In the genomic region with DNA sequence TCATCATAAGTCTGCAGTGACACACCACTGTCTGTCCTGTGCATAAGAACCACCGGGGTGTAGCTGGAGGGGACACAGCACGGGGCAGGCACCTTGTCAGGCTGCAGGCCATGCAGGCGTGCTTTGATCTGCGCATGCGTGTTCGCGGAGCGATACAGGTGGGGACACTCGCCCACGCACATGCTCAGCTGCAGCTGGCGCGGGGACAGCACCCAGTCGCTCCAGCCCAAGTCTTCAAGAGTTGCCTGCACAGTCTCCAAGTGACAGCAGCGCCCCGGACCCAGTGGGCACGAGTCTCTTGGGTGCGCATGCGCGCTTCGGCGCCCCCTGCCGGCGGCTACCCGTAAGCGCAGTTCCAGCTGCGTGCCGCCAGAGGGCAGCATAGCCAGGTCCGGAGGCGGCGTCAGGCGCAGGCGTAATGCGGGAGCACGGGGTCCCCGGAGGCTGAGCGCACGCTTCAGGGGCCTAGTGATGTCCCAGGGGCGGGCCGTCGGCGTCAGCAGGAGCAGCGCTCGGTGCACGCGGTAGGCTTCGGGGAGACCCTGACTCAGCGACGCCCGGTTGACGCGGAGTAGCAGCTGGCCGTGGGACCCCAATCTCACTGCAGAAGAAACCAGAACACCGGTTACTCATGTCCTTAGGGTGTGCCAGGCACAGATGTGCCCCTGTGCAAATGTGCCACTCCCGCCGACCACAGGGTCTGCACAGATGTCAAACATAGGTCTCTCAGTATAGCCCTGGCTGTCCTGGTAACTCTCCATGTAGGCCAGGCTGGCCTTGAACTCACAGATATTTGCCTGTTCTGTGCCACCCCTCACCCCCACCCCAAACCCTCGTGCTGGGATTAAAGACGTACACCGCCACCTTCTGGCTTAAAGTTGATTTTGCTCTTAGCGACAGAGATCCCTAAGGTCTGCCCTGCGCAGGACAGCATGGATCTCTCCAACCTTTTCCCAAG, we compare ENCODE assay signal across 8 mouse cellular contexts. TPM values are rescaled to one million over a fixed set of nuclear protein-coding genes. Genes with fewer than 3 reads are reported as not detected.
DNase-seq lines count a peak whose midpoint lies in the region; ATAC-seq and TF ChIP-seq lines count a peak whose summit lies in the region.

No protein-coding gene starts in this region.

- H3K9me3 ChIP-seq in hindbrain, embryonic 16.5 days (ENCODE audit: control insufficient read depth, low read length) = no peaks in the 10 kb centered on the region

- peaks cover 18% of the 10 kb centered on the region for H3K4me1 ChIP-seq in hindbrain, embryonic 16.5 days (ENCODE audit: control insufficient read depth, insufficient read depth, low read depth, low read length)

- peak; percentile 92 for ATAC-seq in hindbrain, embryonic 16.5 days

- peak overlapping the region; percentile 68 for H3K27ac ChIP-seq in hindbrain, embryonic 16.5 days (ENCODE audit: low read depth, low read length)
- peak overlapping the region; percentile 87 for H3K27ac ChIP-seq in left cerebral cortex, adult 2 months
- H3K27ac ChIP-seq in macrophage = peak overlapping the region; percentile 97

- no peaks in the 10 kb centered on the region for H3K36me3 ChIP-seq in hindbrain, embryonic 16.5 days (ENCODE audit: control insufficient read depth, insufficient read depth, low read length)
- no peaks in the 10 kb centered on the region for H3K36me3 ChIP-seq in macrophage (ENCODE audit: inconsistent target)

- peak; percentile 94 for DNase-seq in WW6 (ENCODE audit: low read depth, low spot score)
- DNase-seq in cerebellum, postnatal 4 days (ENCODE audit: low spot score in 2 of 2) = peak; percentile 79 to 92
- DNase-seq in gastrocnemius, adult 18-20 months (ENCODE audit: low spot score) = peak; percentile 85
- peak; percentile 94 to 96 for DNase-seq in left cerebral cortex, adult 2 months (ENCODE audit: extremely low spot score in 1 of 2, low spot score in 2 of 2)
- peak; percentile 85 for DNase-seq in retina, postnatal 7 days (ENCODE audit: low read depth, low spot score)
- DNase-seq in urinary bladder, adult 18-20 months (ENCODE audit: low spot score in 2 of 2) = peak; percentile 76 to 89

- TF ChIP-seq CTCF in left cerebral cortex, adult 2 months (IDR thresholded peaks at IDR 0.05) = peak; percentile 10

- H3K4me2 ChIP-seq in hindbrain, embryonic 16.5 days (ENCODE audit: low read length) = peak overlapping the region; percentile 82

- peaks cover 13% of the 10 kb centered on the region for H3K79me2 ChIP-seq in macrophage (ENCODE audit: inconsistent target)

- peak overlapping the region; percentile 50 for H3K4me3 ChIP-seq in hindbrain, embryonic 16.5 days (ENCODE audit: low read length)
- peak overlapping the region; percentile 56 for H3K4me3 ChIP-seq in left cerebral cortex, adult 2 months
- H3K4me3 ChIP-seq in macrophage (ENCODE audit: inconsistent target) = peak overlapping the region; percentile 98

- WGBS in hindbrain, embryonic 16.5 days = under 1% methylated on average over 60 of the region's 60 CpGs
- WGBS in macrophage (ENCODE audit: missing documents) = 1% methylated on average over 60 of the region's 60 CpGs

- peaks cover 2% of the 10 kb centered on the region for H3K27me3 ChIP-seq in hindbrain, embryonic 16.5 days (replicated peaks; ENCODE audit: control insufficient read depth, insufficient read depth, low read length)

- intact Hi-C loops in left cerebral cortex, adult 2 months (cut with DNase I) = loop anchor here (2.0 kb wide), 2 partner anchors 17 to 23 kb away; no protein-coding TSS in a partner anchor

- peak overlapping the region; percentile 66 for H3K9ac ChIP-seq in hindbrain, embryonic 16.5 days (ENCODE audit: low read depth, low read length)

RNA-seq across cellular contexts. Expression of gene Gdf15, which starts 2.4 kb away (rescaled TPM):
- under 1 TPM; 0.16 to 0.21 TPM for total RNA-seq in gastrocnemius, adult 18-20 months (2021)
- polyA plus RNA-seq in hindbrain, embryonic 16.5 days (2015; fragmentation: Nextera tagmentation; extraction: Ambion mirVana) = 0.11 and 0.48 TPM in 2 replicates
- total RNA-seq in left cerebral cortex, adult 2 months (2021) = not detected
- total RNA-seq in macrophage (2018; cell fraction: chromatin; rRNA removed) = 100 to 1,000 TPM in 12 of 26 experiments, 10 to 100 TPM in 13, 1 to 10 TPM in 1; 7.8 to 467 (median 92.6) TPM
- total RNA-seq in macrophage (2018; cell fraction: cytosol; rRNA removed) = 1,000 to 10,000 TPM in 6 of 26 experiments, 100 to 1,000 TPM in 15, 10 to 100 TPM in 5; 69.9 to 1,947 (median 332) TPM
- total RNA-seq in macrophage (2018; cell fraction: nucleus; rRNA removed) = 1,000 to 10,000 TPM in 7 of 26 experiments, 100 to 1,000 TPM in 16, 10 to 100 TPM in 3; 89.0 to 1,533 (median 505) TPM
- polyA plus RNA-seq in macrophage (2018) = 24.3 to 124 TPM (median 74.3 TPM) in 3 replicates

RNA-seq across cellular contexts. Expression of gene Lrrc25, which starts 13.9 kb away (rescaled TPM):
- under 1 TPM; 0.23 to 0.64 TPM for total RNA-seq in gastrocnemius, adult 18-20 months (2021)
- polyA plus RNA-seq in hindbrain, embryonic 16.5 days (2015; fragmentation: Nextera tagmentation; extraction: Ambion mirVana) = 1.1 and 1.6 TPM in 2 replicates
- under 1 TPM; 0.70 to 0.96 TPM for total RNA-seq in left cerebral cortex, adult 2 months (2021)
- total RNA-seq in macrophage (2018; cell fraction: chromatin; rRNA removed) = 100 to 1,000 TPM in 7 of 26 experiments, 10 to 100 TPM in 19; 21.1 to 149 (median 77.4) TPM
- total RNA-seq in macrophage (2018; cell fraction: cytosol; rRNA removed) = 100 to 1,000 TPM in 25 of 26 experiments, 10 to 100 TPM in 1; 89.3 to 365 (median 193) TPM
- 100 to 1,000 TPM in 23 of 26 experiments, 10 to 100 TPM in 3; 63.8 to 384 (median 181) TPM for total RNA-seq in macrophage (2018; cell fraction: nucleus; rRNA removed)
- 104 to 230 TPM (median 156 TPM) in 3 replicates for polyA plus RNA-seq in macrophage (2018)

RNA-seq across cellular contexts. Expression of gene Ssbp4, which starts 21.2 kb away (rescaled TPM):
- total RNA-seq in gastrocnemius, adult 18-20 months (2021) = 10 to 100 TPM; 11.6 to 19.4 TPM
- 148 and 157 TPM in 2 replicates for polyA plus RNA-seq in hindbrain, embryonic 16.5 days (2015; fragmentation: Nextera tagmentation; extraction: Ambion mirVana)
- 100 to 1,000 TPM; 221 to 261 TPM for total RNA-seq in left cerebral cortex, adult 2 months (2021)
- 100 to 1,000 TPM in 19 of 26 experiments, 10 to 100 TPM in 7; 38.7 to 250 (median 142) TPM for total RNA-seq in macrophage (2018; cell fraction: chromatin; rRNA removed)
- 100 to 1,000 TPM in 25 of 26 experiments, 10 to 100 TPM in 1; 92.7 to 165 (median 127) TPM for total RNA-seq in macrophage (2018; cell fraction: cytosol; rRNA removed)
- 100 to 1,000 TPM in 8 of 26 experiments, 10 to 100 TPM in 18; 37.5 to 190 (median 88.4) TPM for total RNA-seq in macrophage (2018; cell fraction: nucleus; rRNA removed)
- 71.4 to 137 TPM (median 122 TPM) in 3 replicates for polyA plus RNA-seq in macrophage (2018)

RNA-seq across cellular contexts. Expression of gene Pgpep1, which starts 30.3 kb away (rescaled TPM):
- 10 to 100 TPM; 11.9 to 13.7 TPM for total RNA-seq in gastrocnemius, adult 18-20 months (2021)
- polyA plus RNA-seq in hindbrain, embryonic 16.5 days (2015; fragmentation: Nextera tagmentation; extraction: Ambion mirVana) = 78.3 and 87.6 TPM in 2 replicates
- 10 to 100 TPM; 15.5 to 17.5 TPM for total RNA-seq in left cerebral cortex, adult 2 months (2021)
- 10 to 100 TPM in 25 of 26 experiments, 1 to 10 TPM in 1; 8.5 to 30.1 (median 21.1) TPM for total RNA-seq in macrophage (2018; cell fraction: chromatin; rRNA removed)
- 10 to 100 TPM; 19.1 to 38.4 (median 30.7) TPM for total RNA-seq in macrophage (2018; cell fraction: cytosol; rRNA removed)
- 10 to 100 TPM; 12.7 to 46.1 (median 25.0) TPM for total RNA-seq in macrophage (2018; cell fraction: nucleus; rRNA removed)
- polyA plus RNA-seq in macrophage (2018) = 19.1 to 57.8 TPM (median 24.3 TPM) in 3 replicates

RNA-seq across cellular contexts. Expression of gene Isyna1, which starts 35.7 kb away (rescaled TPM):
- total RNA-seq in gastrocnemius, adult 18-20 months (2021) = 1 to 10 TPM; 2.6 to 3.2 TPM
- polyA plus RNA-seq in hindbrain, embryonic 16.5 days (2015; fragmentation: Nextera tagmentation; extraction: Ambion mirVana) = 150 and 164 TPM in 2 replicates
- 10 to 100 TPM; 52.9 to 55.3 TPM for total RNA-seq in left cerebral cortex, adult 2 months (2021)
- 10 to 100 TPM; 19.3 to 81.9 (median 38.6) TPM for total RNA-seq in macrophage (2018; cell fraction: chromatin; rRNA removed)
- total RNA-seq in macrophage (2018; cell fraction: cytosol; rRNA removed) = 10 to 100 TPM; 19.1 to 42.3 (median 27.0) TPM
- total RNA-seq in macrophage (2018; cell fraction: nucleus; rRNA removed) = 10 to 100 TPM; 14.3 to 82.7 (median 33.5) TPM
- 26.5 to 53.2 TPM (median 51.1 TPM) in 3 replicates for polyA plus RNA-seq in macrophage (2018)

Comparison
In these comparisons a context has a peak if more than half of its experiments do, and no peak if none do; other contexts are left out.
1. Peak in every context shown above with its lines: DNase-seq, ATAC-seq, H3K4me3 ChIP-seq and H3K27ac ChIP-seq.
2. RNA of gene Ssbp4, which starts 21.2 kb away (total RNA-seq): 221 to 261 TPM in left cerebral cortex, adult 2 months; 11.6 to 19.4 TPM in gastrocnemius, adult 18-20 months; every median in the first group is over 10 times any median in the second.